Mouse (Mus musculus): Measurements from ENCODE around the gene Zdhhc3.

GRCm38 (mm10) chr9:123111751-123112221 is 1.2 kb downstream of the Zdhhc3 start:
- TF ChIP-seq POLR2A (IDR thresholded peaks at IDR 0.05; ENCODE audit: insufficient read length, low read depth) (no peak), USF1 (IDR thresholded peaks at IDR 0.05; ENCODE audit: low read depth) (no peak), REST (IDR thresholded peaks at IDR 0.05; ENCODE audit: insufficient read depth, insufficient read length) (no peak), MAX (IDR thresholded peaks at IDR 0.05; ENCODE audit: low read depth) (no peak), TCF3 (IDR thresholded peaks at IDR 0.05; ENCODE audit: insufficient read length, low read depth) (no peak), MYOD1 (IDR thresholded peaks at IDR 0.05; ENCODE audit: control insufficient read depth in 1 of 3, insufficient read length in 2 of 3, low read depth in 2 of 3) (no peak), CEBPB (IDR thresholded peaks at IDR 0.05; ENCODE audit: insufficient read depth, poor library complexity, severe bottlenecking) (no peak), MYOG (IDR thresholded peaks at IDR 0.05; ENCODE audit: control insufficient read depth in 1 of 3, insufficient read depth in 1 of 3, insufficient read length in 2 of 3, low read depth in 2 of 3) (no peak), TCF12 (IDR thresholded peaks at IDR 0.05; ENCODE audit: insufficient read depth, poor library complexity, severe bottlenecking) (no peak), SRF (IDR thresholded peaks at IDR 0.05; ENCODE audit: control insufficient read depth, insufficient read length, low read depth) (no peak), E2F4 (IDR thresholded peaks at IDR 0.05; ENCODE audit: insufficient read depth) (no peak), POLR2AphosphoS2 (IDR thresholded peaks at IDR 0.05; ENCODE audit: insufficient read length, low read depth) (no peak)

Measured in myocyte (in vitro differentiated cells).